Mouse (Mus musculus) embryonic facial prominence, embryonic 13.5 days (tissue): ENCODE measurements around the gene Tcte2. TPM values are rescaled to one million over a fixed set of nuclear protein-coding genes. Genes with fewer than 3 reads are reported as not detected.

Experiments
- ATAC-seq: fragments of 200-750 bp; cut with Nextera tagmentation; 2 replicates; pipeline ENCODE4 v1.8.0; 2017; ENCODE audit warnings: low read depth; ENCODE audit not compliant: insufficient number of reproducible peaks, insufficient read depth, low FRiP score, low TSS enrichment
- H3K27ac ChIP-seq: fragments of 300-500 bp; sonication (generic); 2 replicates; pipeline ENCODE4 v1.5.1; 2015; ENCODE audit warnings: moderate library complexity, mild to moderate bottlenecking, inconsistent platforms
- H3K27me3 ChIP-seq: fragments of 300-500 bp; sonication (generic); 2 replicates; pipeline ENCODE4 v1.6.1; 2015; ENCODE audit warnings: mild to moderate bottlenecking, inconsistent platforms
- H3K36me3 ChIP-seq: fragments of 300-500 bp; sonication (generic); 2 replicates; pipeline ENCODE4 v1.6.1; 2015; ENCODE audit warnings: mild to moderate bottlenecking, inconsistent platforms
- H3K4me1 ChIP-seq: fragments of 300-500 bp; sonication (generic); 2 replicates; pipeline ENCODE4 v1.6.1; 2015; ENCODE audit warnings: inconsistent platforms
- H3K4me2 ChIP-seq: fragments of 300-500 bp; sonication (generic); 2 replicates; pipeline ENCODE4 v1.6.1; 2015; ENCODE audit warnings: moderate library complexity, mild to moderate bottlenecking, inconsistent platforms
- H3K4me3 ChIP-seq: fragments of 300-500 bp; sonication (generic); 2 replicates; pipeline ENCODE4 v1.5.1; 2015; ENCODE audit warnings: mild to moderate bottlenecking, inconsistent platforms
- H3K9ac ChIP-seq: fragments of 300-500 bp; sonication (generic); 2 replicates; pipeline ENCODE4 v1.6.1; 2015; ENCODE audit warnings: mild to moderate bottlenecking, inconsistent platforms
- H3K9me3 ChIP-seq: fragments of 300-500 bp; sonication (generic); 2 replicates; pipeline ENCODE4 v1.6.1; 2016; ENCODE audit warnings: inconsistent platforms
- WGBS: fragments of 180-500 bp; shearing (Covaris S2); methylation state at CpG from one replicate; pipeline ENCODE4 v1.1.7; 2015; ENCODE audit warnings: mixed read lengths; 5-methylcytosine and 5-hydroxymethylcytosine counted together
- polyA plus RNA-seq: library from polyadenylated mRNA; unstranded; fragments of >200 nt; fragmentation: Nextera tagmentation; extraction: Ambion mirVana; gene quantifications from 2 replicates; pipeline ENCODE4 v1.2.1, GENCODE M21; 2015

Gene Tcte2
- polyA plus RNA-seq, 1 experiment from 2014 or later: 6.0 TPM

DNA sequence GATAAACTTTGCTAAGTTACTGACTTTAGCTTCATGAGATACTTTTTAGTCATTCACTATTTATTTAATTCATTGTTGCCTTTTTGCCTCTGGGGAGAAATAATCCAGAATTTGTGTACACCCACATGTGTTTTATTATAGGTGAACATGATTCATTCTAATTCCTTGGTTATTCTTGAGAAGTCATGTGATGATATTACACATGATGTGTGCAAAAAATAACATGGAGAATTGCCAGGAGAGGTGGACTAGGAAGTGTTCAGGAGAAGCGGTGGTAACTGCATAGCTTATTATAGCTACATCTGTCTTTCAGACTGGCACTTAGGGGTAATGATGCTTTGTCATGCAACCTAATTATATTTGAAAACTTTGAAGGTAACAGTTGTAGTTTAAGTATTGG lies 2.2 kb upstream of the Tcte2 start:
- Histone ChIP-seq H3K4me3 (no peak overlapping the region), H3K36me3 (no peaks in the 10 kb centered on the region), H3K4me2 (no peak overlapping the region), H3K9me3 (no peaks in the 10 kb centered on the region), H3K4me1 (peaks cover 16% of the 10 kb centered on the region), H3K27ac (no peak overlapping the region), H3K27me3 (no peaks in the 10 kb centered on the region), H3K9ac (no peak overlapping the region)
- WGBS: 72% methylated on average over 1 of the region's 1 CpGs
- no peak for ATAC-seq

DNA sequence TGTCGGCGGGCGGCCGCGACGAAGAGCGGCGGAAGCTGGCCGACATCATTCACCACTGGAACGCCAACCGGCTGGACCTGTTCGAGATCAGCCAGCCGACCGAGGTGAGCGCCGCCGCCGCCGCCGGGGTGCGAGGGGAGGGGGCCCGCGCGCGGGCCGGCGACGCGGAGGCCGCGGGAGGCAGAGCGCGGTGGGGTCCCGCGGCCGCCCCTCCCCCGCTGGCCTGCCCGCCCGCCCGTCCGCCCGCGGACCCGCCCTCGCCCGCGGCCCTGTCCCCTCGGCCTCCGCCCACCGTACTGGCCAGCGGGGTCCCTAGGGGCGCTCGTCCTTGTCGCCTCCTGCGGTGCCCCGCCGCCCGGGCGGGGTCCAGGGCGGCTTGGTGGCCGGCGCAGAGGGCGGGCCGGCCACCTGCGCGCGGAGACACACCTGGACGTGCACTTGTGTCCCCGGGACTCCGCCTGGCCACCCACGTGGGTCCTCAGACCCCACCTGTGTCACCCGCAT lies 898 bp downstream of the Tcte2 start:
- WGBS: under 1% methylated on average over 40 of the region's 72 CpGs
- H3K9me3 ChIP-seq: no peaks in the 10 kb centered on the region
- peak overlapping the region; percentile 91 for H3K4me3 ChIP-seq
- H3K27ac ChIP-seq: peak overlapping the region; percentile 77
- no peaks in the 10 kb centered on the region for H3K27me3 ChIP-seq
- no peaks in the 10 kb centered on the region for H3K36me3 ChIP-seq
- H3K4me2 ChIP-seq: peak overlapping the region; percentile 100
- peak overlapping the region; percentile 87 for H3K9ac ChIP-seq
- peak; percentile 56 for ATAC-seq
- peaks cover 21% of the 10 kb centered on the region for H3K4me1 ChIP-seq

DNA sequence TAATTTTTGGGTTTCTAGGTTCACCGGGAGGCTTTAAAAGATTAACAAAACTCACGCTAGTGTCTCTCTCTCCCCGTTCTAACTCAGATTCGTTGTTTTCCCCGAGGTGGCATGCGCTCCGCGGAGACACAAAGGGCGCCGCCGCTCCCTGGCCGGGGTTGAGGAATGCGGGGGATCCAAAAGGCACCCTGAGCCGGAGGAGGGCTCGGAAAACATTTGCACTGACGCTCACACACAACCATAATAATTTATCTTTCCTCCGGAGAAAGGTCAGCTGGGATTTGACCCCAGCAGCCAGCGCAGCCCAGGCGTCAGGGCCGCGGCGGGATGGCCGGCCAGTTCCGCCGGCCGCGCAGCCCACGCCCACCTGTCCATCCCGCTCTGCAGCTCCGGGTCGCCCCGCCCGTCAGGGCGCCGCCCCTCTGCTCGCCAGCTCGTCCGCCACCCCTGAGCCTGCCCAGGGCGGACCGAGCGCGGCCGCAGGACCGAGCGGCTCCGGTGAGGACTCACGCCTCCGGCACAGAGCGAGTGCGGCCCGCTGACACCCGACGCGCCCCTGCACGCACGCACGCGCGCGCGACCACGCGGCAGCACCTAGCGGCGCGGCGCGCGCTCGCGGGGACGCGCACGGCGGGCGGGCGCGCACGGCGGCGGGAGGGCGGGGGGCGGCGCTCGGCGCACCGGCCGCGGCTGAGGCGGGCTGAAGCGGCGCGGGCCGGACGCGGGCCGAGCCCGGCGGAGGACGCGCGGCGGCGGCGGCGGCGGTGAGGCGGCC lies 1.6 kb downstream of the Tcte2 start, which contains the start of gene Afdn:
Gene Afdn, plus strand, starts transcription at position 687 of the 775 bp plus-strand sequence.
- H3K9me3 ChIP-seq: no peaks in the 10 kb centered on the region
- no peaks in the 10 kb centered on the region for H3K27me3 ChIP-seq
- H3K4me1 ChIP-seq: peaks cover 21% of the 10 kb centered on the region
- peak within 1 kb of the TSS; percentile 80 for H3K27ac ChIP-seq
- WGBS: under 1% methylated on average over 101 of the region's 108 CpGs
- no peaks in the 10 kb centered on the region for H3K36me3 ChIP-seq
- ATAC-seq: peak; percentile 87
- peak within 1 kb of the TSS; percentile 100 for H3K4me2 ChIP-seq
- peak within 1 kb of the TSS; percentile 91 for H3K4me3 ChIP-seq
- H3K9ac ChIP-seq: peak within 1 kb of the TSS; percentile 87

DNA sequence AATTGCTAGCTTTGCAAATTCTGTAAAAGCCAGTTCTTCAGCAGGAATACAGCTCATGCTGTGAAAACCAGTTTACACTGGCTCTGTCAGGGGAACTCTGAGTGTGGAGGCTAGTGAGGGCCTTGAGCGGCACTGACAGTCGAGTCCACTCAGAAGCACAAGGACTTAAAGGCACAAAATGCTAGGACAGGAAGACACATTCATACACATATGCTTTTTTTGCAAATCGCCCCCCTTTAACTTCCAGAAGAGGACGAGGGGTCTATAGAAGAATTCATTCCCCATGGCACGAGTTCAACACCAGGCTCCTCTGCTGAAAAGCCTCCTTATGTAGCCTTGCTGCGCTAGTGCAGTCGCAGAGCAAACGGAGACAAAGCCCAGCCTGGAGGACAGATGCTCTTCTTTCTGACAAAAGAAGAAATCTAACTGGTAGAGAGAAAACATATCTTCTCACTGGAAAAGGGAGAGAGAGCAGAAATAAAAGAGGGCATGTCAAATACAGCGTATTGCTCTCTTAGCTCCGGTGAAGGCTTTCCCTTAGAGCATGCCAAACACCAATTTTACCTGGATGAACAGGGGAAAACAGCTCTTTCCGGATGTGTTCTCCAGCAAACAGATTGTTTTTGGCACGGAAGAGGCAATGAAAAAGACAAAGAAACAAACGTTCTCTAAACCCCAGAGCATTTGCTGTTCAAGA lies 2.3 kb downstream of the Tcte2 start:
- WGBS: 11% methylated on average over 13 of the region's 13 CpGs
- H3K9ac ChIP-seq: peak overlapping the region; percentile 86
- ATAC-seq: no peak
- H3K9me3 ChIP-seq: no peaks in the 10 kb centered on the region
- peak overlapping the region; percentile 100 for H3K4me2 ChIP-seq
- H3K27me3 ChIP-seq: no peaks in the 10 kb centered on the region
- H3K4me3 ChIP-seq: peak overlapping the region; percentile 91
- H3K27ac ChIP-seq: peak overlapping the region; percentile 80
- peaks cover 21% of the 10 kb centered on the region for H3K4me1 ChIP-seq
- H3K36me3 ChIP-seq: no peaks in the 10 kb centered on the region

DNA sequence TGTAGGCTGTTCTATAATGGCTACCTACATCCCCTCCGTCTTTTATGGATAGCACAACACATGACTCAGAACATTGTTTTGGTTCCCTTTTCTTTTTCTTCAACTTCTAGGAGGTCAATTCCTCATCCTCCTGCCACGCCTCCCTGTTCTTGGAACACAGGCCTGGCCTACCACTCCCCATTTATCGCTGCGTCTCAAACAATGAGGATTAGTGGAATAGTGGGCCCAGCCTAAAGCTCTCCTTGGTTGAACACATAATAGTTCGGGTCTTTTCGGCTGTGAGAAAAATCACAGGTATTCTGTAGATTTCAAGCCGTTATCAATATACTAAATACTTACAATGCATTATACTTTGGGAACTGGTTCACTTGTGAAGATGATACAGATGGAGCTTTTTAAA lies 3.0 kb downstream of the Tcte2 start:
- Histone ChIP-seq H3K9ac (peak overlapping the region; percentile 86), H3K4me1 (peaks cover 21% of the 10 kb centered on the region), H3K4me3 (peak overlapping the region; percentile 91; the same call in 1 of the 2 replicates), H3K4me2 (peak overlapping the region; percentile 100), H3K27me3 (no peaks in the 10 kb centered on the region), H3K36me3 (no peaks in the 10 kb centered on the region), H3K27ac (no peak overlapping the region), H3K9me3 (no peaks in the 10 kb centered on the region)
- WGBS: 78% methylated on average over 7 of the region's 7 CpGs
- ATAC-seq: no peak

DNA sequence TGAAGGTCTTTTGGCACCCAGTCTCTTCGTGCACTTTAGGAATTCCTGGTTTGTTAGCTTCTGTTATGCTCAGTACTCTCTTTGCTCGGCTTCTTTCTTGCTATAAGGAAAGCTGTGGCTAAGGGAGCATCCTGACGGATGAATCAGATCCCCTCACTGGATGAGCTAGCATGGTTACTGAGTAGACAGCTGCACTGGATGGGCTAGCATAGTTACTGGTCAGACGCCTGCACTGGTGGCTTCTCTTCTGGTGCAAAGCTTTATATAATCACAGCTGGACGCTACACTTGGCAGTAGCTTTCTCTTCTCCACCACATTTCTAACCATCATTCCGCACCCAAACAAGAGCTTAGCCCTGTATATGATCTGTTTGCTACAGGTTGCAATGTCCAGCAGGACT lies 6.7 kb downstream of the Tcte2 start:
- 70% methylated on average over 6 of the region's 6 CpGs for WGBS
- ATAC-seq: no peak
- Histone ChIP-seq H3K9ac (no peak overlapping the region), H3K27me3 (no peaks in the 10 kb centered on the region), H3K4me2 (no peak overlapping the region), H3K36me3 (no peaks in the 10 kb centered on the region), H3K9me3 (no peaks in the 10 kb centered on the region), H3K4me3 (no peak overlapping the region), H3K27ac (no peak overlapping the region), H3K4me1 (peaks cover 13% of the 10 kb centered on the region)

DNA sequence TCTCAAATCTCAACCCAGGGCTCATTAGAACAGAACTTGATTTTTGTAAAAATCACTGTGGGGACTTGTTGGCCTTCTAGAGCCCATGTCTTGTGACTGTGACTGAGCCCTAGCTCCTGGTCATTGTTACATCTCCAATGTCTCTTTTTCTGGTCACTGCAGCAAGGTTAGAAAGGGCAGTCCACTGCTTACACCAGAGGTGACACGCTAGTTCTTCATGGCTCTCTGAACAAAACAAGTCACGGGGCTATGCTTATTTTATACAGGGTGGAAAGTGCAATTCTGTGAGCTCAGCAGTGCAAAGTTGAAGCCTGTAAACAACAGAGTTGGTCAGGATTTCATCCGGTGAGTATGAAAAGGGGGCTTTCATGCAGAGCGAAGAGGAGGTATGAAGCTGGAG lies 7.7 kb downstream of the Tcte2 start:
- no peak for ATAC-seq
- no peak overlapping the region for H3K9ac ChIP-seq
- H3K4me2 ChIP-seq: no peak overlapping the region
- no peaks in the 10 kb centered on the region for H3K36me3 ChIP-seq
- H3K9me3 ChIP-seq: no peaks in the 10 kb centered on the region
- no peaks in the 10 kb centered on the region for H3K27me3 ChIP-seq
- peaks cover 6% of the 10 kb centered on the region for H3K4me1 ChIP-seq
- no peak overlapping the region for H3K4me3 ChIP-seq
- H3K27ac ChIP-seq: no peak overlapping the region
- WGBS: 81% methylated on average over 4 of the region's 4 CpGs

DNA sequence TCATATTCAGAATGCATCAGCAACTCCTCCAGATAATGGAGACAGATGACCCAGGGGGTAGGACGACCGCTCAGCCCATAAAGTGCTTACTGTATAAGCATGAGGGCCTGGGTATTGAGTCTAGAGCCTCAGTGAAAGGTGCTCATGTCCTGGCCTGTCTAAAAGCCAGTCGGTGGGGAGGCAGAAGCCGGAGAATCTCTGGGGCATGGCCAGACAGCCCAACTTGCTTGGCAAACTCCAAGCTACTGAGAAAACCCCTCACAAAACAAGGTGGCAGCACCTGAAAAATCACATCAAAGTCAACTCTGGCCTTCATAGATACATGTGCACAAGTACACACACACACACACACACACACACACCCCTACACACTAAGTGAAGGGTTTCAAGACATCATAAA lies 12.6 kb downstream of the Tcte2 start:
- no peaks in the 10 kb centered on the region for H3K36me3 ChIP-seq
- H3K27me3 ChIP-seq: 0 out of 2 replicates have a peak, but pooled peaks cover 4% of the 10 kb centered on the region
- 90% methylated on average over 4 of the region's 4 CpGs for WGBS
- no peak overlapping the region for H3K9ac ChIP-seq
- no peak overlapping the region for H3K27ac ChIP-seq
- H3K4me1 ChIP-seq: peaks cover 8% of the 10 kb centered on the region
- no peak overlapping the region for H3K4me2 ChIP-seq
- H3K9me3 ChIP-seq: no peaks in the 10 kb centered on the region
- no peak overlapping the region for H3K4me3 ChIP-seq
- ATAC-seq: no peak

DNA sequence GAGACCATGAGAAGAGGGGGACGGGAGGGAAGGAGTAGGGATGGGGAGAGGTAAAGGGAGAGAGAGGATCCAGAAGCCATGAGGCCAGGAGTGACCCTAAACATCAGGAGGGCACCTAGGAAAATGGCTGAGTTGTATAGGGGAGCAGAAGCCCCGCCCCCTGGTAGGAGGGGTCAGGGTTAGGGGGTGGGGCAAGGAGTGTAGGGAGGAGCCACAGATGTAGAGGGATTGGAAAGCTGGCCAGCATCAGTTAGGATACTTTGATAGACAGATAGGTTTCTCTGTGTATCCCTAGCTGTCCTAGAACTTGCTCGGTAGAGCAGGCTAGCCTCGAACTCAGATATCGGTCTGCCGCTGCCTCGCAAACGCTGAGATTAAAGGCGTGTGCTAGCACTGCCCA lies 13.9 kb downstream of the Tcte2 start:
- Histone ChIP-seq H3K9ac (no peak overlapping the region), H3K9me3 (no peaks in the 10 kb centered on the region), H3K4me1 (peaks cover 16% of the 10 kb centered on the region), H3K36me3 (no peaks in the 10 kb centered on the region), H3K27ac (no peak overlapping the region), H3K27me3 (0 out of 2 replicates have a peak, but pooled peaks cover 4% of the 10 kb centered on the region), H3K4me2 (no peak overlapping the region), H3K4me3 (no peak overlapping the region)
- no peak for ATAC-seq
- WGBS: 89% methylated on average over 9 of the region's 9 CpGs

DNA sequence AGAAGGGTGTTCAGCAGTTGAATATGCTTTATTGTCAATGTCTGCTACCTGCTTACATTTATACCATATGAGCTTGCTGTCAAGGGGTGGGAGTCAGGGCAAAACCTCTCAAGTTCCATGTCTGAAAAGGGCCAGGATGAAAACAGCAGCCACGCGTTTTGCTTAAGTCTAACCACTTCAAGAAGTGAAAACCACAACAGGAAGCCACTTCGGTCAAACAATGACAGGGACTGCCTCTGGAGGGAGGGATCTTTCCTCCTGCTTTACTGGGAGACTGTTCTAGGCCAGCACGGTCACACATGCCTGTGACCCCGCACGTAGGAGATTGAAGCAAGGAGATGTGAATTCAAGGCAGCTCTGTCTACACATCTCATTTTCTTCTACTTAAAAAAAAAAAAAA lies 15.3 kb downstream of the Tcte2 start:
- ATAC-seq: no peak
- 40% methylated on average over 6 of the region's 6 CpGs for WGBS
- Histone ChIP-seq H3K4me3 (no peak overlapping the region), H3K27me3 (0 out of 2 replicates have a peak, but pooled peaks cover 4% of the 10 kb centered on the region), H3K4me2 (no peak overlapping the region), H3K27ac (no peak overlapping the region), H3K9ac (no peak overlapping the region), H3K4me1 (peaks cover 16% of the 10 kb centered on the region), H3K9me3 (no peaks in the 10 kb centered on the region), H3K36me3 (no peaks in the 10 kb centered on the region)

DNA sequence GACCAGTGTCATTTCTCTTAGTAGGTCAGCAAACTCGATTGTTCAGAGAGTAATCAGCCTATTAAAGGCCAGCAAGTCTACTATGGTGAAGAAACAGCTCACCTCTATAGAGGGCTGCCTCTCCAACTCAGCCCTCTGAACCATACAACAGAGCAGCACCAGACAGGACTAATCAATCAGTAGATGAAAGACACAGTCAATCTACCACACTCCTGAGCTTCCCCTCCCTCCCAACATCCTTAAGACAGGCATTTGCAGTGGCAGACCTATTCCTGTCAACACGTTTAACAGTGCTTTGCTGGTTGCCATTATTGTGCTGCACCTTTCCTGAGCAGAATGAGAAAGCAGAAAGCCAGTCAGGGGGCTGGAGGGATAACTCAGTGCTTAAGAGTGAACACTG lies 16.3 kb downstream of the Tcte2 start:
- Histone ChIP-seq H3K27ac (no peak overlapping the region), H3K4me1 (peaks cover 16% of the 10 kb centered on the region), H3K27me3 (0 out of 2 replicates have a peak, but pooled peaks cover 4% of the 10 kb centered on the region), H3K4me2 (no peak overlapping the region), H3K36me3 (no peaks in the 10 kb centered on the region), H3K4me3 (no peak overlapping the region), H3K9ac (no peak overlapping the region), H3K9me3 (no peaks in the 10 kb centered on the region)
- 54% methylated on average over 2 of the region's 2 CpGs for WGBS
- ATAC-seq: no peak
